Comparison of ENCODE assay signal across 15 mouse cellular contexts in the genomic region with DNA sequence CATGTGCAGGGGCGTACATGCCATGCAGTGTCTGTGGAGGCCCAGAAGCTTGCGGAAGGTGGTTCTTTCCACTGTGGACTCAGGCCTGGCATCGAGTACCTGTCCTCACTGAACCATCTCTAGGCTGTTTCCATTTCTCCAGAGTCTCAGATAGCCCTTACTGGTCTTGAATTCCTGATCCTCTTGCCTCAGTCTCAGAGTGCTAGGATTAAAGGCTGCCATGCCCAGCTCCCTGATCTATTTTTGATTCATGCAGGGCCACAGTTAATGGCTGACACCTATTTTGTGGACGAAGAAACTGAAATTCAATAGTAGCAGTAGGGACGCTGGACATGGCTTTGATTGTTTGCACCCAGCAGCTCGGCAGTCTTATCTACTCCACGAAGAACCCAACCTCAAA.
DNase-seq lines count a peak whose midpoint lies in the region; ATAC-seq lines count a peak whose summit lies in the region.
"Had no signal": no experiment of that assay in that cellular context is flagged by ENCODE, and none has a peak within 500 bp of the region (broad histone marks: within the 10 kb centered on the region; RNA-seq: fewer than 3 reads in every experiment).

No protein-coding gene starts in this region.

- no peak for ATAC-seq in embryonic facial prominence, embryonic 12.5 days (ENCODE audit: insufficient number of reproducible peaks, insufficient read depth, low FRiP score, low TSS enrichment)
- no peak for ATAC-seq in forebrain, embryonic 16.5 days
- ATAC-seq in midbrain, embryonic 12.5 days (ENCODE audit: low FRiP score, low read depth) = no peak
- no peak for ATAC-seq in inflammation-experienced regulatory T-cells, adult 6 months

- H3K4me2 ChIP-seq in embryonic facial prominence, embryonic 12.5 days (replicated peaks) = no peak overlapping the region
- H3K4me2 ChIP-seq in forebrain, embryonic 16.5 days (ENCODE audit: low read length) = no peak overlapping the region
- H3K4me2 ChIP-seq in midbrain, embryonic 12.5 days (replicated peaks) = peak overlapping the region; percentile 70
- H3K4me2 ChIP-seq: liver, embryonic 15.5 days had no signal

- 0 out of 2 replicates have a peak, but pooled peaks cover 6% of the 10 kb centered on the region for H3K36me3 ChIP-seq in embryonic facial prominence, embryonic 12.5 days
- H3K36me3 ChIP-seq in forebrain, embryonic 16.5 days (ENCODE audit: control insufficient read depth, insufficient read depth) = no peaks in the 10 kb centered on the region
- peaks cover 14% of the 10 kb centered on the region; the same call in 1 of the 2 replicates for H3K36me3 ChIP-seq in midbrain, embryonic 12.5 days
- H3K36me3 ChIP-seq: liver, embryonic 15.5 days had no signal

- peak; percentile 50 for DNase-seq in gastrocnemius, adult 18-20 months (ENCODE audit: low spot score)
- DNase-seq in gastrocnemius, postnatal 10 days = no peak
- DNase-seq in right cerebral cortex, postnatal 4 days = no peak
- DNase-seq in thymus, postnatal 36 days = no peak
- DNase-seq: adrenal gland, adult 8-10 months; cerebellum, postnatal 10 days; heart, adult 18-20 months; kidney, adult 2 months; right cerebral cortex, postnatal 25 days; thymus, adult 18-20 months had no signal

- WGBS in embryonic facial prominence, embryonic 12.5 days = 84% methylated on average over 7 of the region's 7 CpGs
- 87% methylated on average over 7 of the region's 7 CpGs for WGBS in forebrain, embryonic 16.5 days
- WGBS in midbrain, embryonic 12.5 days = 89% methylated on average over 7 of the region's 7 CpGs

- no peak overlapping the region for H3K9ac ChIP-seq in embryonic facial prominence, embryonic 12.5 days
- 0 out of 2 replicates have a peak overlapping the region, but pooled peaks have one; percentile 7 for H3K9ac ChIP-seq in forebrain, embryonic 16.5 days (replicated peaks; ENCODE audit: low read depth, low read length)
- peak overlapping the region; percentile 47; the same call in 1 of the 2 replicates for H3K9ac ChIP-seq in midbrain, embryonic 12.5 days (replicated peaks)
- H3K9ac ChIP-seq: liver, embryonic 15.5 days had no signal

- H3K4me3 ChIP-seq in embryonic facial prominence, embryonic 12.5 days = no peak overlapping the region
- no peak overlapping the region for H3K4me3 ChIP-seq in forebrain, embryonic 16.5 days (replicated peaks; ENCODE audit: low read length)
- H3K4me3 ChIP-seq in midbrain, embryonic 12.5 days = no peak overlapping the region
- H3K4me3 ChIP-seq: liver, embryonic 15.5 days had no signal

- peaks cover 40% of the 10 kb centered on the region for H3K4me1 ChIP-seq in embryonic facial prominence, embryonic 12.5 days
- H3K4me1 ChIP-seq in forebrain, embryonic 16.5 days (replicated peaks; ENCODE audit: control insufficient read depth, insufficient read depth, low read length) = peaks cover 31% of the 10 kb centered on the region
- H3K4me1 ChIP-seq in midbrain, embryonic 12.5 days = peaks cover 39% of the 10 kb centered on the region

- 0 out of 2 replicates have a peak overlapping the region, but pooled peaks have one; percentile 46 for H3K27ac ChIP-seq in embryonic facial prominence, embryonic 12.5 days
- no peak overlapping the region for H3K27ac ChIP-seq in forebrain, embryonic 16.5 days (ENCODE audit: low read length)
- peak overlapping the region; percentile 97 for H3K27ac ChIP-seq in midbrain, embryonic 12.5 days (replicated peaks)
- H3K27ac ChIP-seq: liver, embryonic 15.5 days had no signal

- H3K9me3 ChIP-seq in embryonic facial prominence, embryonic 12.5 days = no peaks in the 10 kb centered on the region
- H3K9me3 ChIP-seq in forebrain, embryonic 16.5 days (ENCODE audit: control insufficient read depth, low read length) = no peaks in the 10 kb centered on the region
- H3K9me3 ChIP-seq in midbrain, embryonic 12.5 days = no peaks in the 10 kb centered on the region
- H3K9me3 ChIP-seq: liver, embryonic 15.5 days had no signal

- H3K27me3 ChIP-seq in embryonic facial prominence, embryonic 12.5 days = no peaks in the 10 kb centered on the region
- no peaks in the 10 kb centered on the region for H3K27me3 ChIP-seq in forebrain, embryonic 16.5 days (replicated peaks; ENCODE audit: control insufficient read depth, insufficient read depth, low read length)
- no peaks in the 10 kb centered on the region for H3K27me3 ChIP-seq in midbrain, embryonic 12.5 days
- H3K27me3 ChIP-seq: liver, embryonic 15.5 days had no signal
